Mouse (Mus musculus) retina, postnatal 7 days (tissue): ENCODE data around the gene Gm16503.
"Not testable (repeated sequence)": the region's sequence is repeated elsewhere in the genome, so short reads cannot be mapped to it uniquely, and the experiment has no call there.

Source experiments
- DNase-seq: peaks from one replicate; pipeline ENCODE4 v3.0.0-alpha.2; 2012; ENCODE audit warnings: low read depth, low spot score

The Gm16503 gene

DNA sequence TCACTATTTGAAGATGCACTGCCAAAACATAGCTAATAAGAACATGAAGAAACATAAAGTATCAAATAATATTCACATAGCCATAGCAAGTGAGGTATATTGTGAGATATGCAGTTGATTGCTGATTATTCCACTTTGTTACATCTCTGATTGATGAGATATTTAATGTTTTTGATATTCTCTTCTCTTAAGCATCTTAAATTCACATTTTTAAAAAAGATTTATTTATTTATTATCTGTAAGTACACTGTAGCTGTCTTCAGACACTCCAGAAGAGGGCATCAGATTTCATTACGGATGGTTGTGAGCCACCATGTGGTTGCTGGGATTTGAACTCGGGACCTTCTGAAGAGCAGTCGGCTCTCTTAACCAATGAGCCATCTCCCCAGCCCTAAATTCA, at the start of gene Gm16503:
Gm16503 (plus strand) TSS at position 301 of the 400 bp plus-strand sequence.
- not testable (repeated sequence) for DNase-seq

DNA sequence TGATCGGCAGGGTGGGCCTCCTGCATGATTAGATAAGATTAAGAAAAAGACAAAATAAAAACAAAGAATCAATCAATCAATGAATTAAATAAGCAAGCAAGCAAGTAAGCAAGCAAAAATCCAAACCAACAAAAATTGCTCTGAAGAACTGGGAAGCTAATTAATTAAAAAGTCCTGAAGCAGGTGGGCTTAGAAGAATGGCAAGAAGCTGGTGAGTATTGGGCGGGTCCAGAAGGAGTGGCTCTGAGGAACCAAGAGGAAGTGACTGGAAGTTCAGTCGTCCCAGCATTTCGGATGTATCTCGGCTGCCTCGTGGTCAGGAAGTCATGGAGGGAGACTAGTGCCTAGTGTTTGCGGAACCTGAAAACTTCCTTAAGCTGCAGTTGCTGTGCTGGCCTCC, 47.9 kb upstream of the Gm16503 start, which contains the start of gene Zfp982:
Zfp982 (plus strand) TSS at position 301 of the 400 bp plus-strand sequence.
- not testable (repeated sequence) for DNase-seq

DNA sequence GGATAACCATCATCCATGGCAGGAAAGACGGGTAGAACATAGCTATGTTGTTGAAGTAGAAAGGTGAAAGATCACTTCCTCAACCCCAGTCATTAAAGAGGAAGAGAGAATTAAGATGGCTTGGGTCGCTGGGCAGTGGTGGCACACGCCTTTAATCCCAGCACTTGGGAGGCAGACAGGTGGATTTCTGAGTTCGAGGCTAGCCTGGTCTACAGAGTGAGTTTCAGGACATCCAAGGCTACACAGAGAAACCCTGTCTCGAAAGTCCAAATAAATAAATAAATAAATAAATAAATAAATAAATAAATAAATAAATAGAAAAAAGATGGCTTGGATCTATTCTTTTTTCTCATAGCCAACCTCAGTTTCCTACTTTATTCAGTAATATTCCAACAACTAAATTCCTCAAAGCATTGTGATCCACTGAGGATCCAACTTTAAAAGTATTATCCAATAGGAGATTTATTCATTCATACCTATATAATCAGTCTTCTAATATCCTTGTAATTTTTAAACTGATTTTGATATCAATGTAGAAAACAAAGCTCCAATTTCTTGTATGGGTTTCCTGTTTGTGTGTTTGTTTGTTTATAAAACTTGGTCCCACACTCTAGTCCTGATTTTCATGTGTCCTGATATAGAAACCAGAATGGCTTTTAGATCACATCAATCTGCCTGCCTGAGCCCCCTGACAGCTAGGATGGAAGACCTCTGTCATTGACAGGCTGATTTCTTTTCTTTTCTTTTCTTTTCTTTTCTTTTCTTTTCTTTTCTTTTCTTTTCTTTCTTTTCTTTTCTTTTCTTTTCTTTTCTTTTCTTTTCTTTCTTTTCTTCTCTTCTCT, 41.0 kb upstream of the Gm16503 start:
- not testable (repeated sequence) for DNase-seq

DNA sequence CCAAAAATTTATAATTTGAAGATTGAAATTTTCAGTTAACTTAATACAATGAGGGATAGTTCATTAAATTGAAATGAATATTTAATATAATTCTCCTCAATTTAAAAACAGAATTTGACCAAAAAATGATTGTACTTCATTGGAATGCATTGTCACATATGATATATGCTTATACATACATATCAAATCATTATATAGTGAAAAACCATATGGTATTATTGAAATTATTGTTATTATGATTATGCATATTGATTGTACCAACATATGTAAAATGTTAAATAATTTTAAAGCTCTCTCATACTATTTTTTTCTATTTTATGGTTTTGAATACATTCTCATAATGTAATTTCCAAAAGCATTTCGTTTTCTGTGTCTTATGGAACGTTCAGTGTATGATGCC, 30.8 kb upstream of the Gm16503 start:
- no peak for DNase-seq

DNA sequence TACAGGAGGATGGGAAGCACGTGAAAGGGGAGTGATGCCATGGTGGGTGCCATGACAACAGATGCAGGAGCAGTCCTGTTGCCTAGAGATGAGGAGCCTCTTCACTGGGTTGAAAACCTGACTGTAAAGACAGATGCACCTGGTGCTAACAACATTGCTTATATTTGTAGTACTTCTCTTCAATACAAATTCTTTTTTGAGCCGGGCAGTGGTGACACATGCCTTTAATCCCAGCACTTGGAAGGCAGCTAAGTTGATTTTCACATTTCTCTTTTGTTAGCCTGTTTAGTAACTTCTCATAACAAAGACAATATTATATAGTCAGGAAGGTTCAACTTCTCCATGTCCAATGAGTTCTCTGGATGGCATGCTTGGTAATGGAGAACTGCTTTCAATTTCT, 21.0 kb upstream of the Gm16503 start:
- no peak for DNase-seq

DNA sequence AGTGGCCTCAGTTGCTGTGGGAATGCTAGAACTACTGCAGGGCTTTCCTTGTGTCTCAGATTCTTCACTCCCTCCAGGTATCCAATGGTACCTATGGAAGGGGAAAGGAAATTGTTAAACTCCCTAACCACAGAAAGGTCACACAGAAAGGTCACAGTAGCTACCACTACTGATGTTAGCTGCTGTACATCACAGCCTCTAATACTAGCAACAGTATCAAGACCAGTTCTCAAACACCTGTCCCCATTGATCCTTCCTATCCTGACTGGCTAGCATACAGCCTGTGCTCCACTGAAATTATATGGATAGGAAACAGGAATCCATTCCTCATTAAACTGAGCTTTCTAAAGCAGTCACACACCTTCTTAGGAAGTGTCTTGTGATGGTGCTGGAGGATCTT, 19.9 kb upstream of the Gm16503 start:
- no peak for DNase-seq

DNA sequence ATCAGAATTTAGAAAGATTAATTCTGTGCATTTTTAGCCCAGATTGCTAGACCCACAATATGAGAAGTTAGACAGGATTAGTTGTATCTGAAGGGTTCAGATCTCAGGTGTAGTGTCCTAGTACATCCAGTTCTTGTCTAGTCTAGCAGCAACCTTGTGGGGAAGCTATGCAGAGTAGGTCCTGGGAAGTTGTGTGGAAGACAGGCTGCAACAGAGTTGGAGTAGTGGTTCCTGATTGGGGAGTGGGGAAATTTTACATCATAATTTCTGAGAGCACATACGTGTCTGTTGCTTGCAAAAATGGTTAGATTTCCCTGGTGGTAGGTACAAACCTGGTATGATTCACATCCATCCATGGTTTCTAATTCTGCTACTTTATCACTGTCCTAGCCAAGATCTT, 14.9 kb upstream of the Gm16503 start:
- no peak for DNase-seq

DNA sequence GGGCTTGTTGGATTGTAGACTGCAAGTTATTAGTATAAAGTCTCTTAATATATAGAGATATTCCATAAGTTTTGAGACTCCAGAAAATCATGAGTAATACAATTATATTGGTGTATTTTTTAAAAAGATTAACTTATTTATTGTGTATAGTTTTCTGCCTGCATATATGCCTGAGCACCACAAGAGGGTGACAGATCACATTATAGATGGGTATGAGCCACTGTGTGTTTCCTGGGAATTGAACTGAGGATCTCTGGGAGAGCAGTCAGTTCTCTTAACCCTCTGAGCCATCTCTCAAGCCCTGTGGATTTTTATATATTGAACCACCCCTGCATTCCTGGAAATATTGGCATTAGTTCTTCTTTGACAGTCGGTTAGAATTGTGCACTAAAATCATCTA, 9.7 kb upstream of the Gm16503 start:
- DNase-seq: no peak

DNA sequence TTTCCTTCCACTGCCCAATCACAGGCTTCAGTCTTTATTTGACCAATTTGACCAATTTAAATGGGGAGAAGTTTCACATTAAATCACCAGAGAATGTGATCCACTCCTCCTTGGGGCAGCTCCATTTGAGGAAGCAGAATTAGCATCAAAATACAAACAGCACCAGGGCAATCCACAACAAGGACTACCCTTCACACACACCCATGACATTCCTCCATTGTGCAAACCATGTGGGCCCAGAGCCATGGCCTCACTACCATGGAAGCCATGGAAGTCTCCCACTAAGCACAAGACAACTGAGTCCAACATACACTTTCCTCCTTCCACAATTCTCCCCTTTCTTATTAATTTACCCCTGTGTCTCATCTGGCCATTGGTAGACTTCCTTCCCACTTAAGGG, 4.1 kb upstream of the Gm16503 start:
- DNase-seq: not testable (repeated sequence)

DNA sequence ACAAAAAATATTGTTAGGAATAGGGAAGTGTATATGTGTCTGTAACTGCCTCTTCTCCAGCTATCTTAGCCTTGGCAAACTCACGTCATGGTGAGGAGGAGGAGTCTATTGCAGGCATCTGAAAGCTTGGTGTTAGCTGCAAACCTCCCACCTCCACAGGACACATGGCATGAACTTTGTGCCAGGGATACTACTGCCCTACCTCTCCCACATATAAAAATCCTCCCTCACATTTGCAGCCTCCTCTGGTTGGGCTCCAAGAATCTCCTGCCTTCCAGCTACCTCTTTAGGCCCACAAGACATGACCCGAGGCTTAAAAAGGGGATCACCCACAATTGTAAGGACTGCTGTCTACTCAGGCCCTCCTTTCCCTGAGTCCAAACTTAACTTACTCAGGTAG, 2.3 kb upstream of the Gm16503 start:
- DNase-seq: no peak

DNA sequence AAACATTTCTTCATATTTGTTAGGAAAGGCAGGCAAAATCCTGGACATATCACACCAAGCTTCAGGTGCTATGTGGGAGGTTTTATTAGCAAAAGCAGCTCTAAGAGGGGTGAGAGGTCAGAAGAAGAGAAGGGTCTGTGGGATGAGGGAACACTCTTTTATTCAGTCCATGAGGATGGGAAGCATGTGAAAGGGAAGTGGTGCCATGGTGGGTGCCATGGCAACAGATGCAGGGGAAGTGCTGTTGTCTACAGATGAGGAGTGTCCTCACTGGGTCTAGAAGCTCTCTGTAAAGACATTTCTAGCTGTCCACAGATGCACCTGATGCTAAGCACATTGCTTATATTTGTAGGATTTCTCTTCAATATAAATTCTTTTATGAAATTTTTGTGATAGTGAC, 1.1 kb downstream of the Gm16503 start:
- no peak for DNase-seq

DNA sequence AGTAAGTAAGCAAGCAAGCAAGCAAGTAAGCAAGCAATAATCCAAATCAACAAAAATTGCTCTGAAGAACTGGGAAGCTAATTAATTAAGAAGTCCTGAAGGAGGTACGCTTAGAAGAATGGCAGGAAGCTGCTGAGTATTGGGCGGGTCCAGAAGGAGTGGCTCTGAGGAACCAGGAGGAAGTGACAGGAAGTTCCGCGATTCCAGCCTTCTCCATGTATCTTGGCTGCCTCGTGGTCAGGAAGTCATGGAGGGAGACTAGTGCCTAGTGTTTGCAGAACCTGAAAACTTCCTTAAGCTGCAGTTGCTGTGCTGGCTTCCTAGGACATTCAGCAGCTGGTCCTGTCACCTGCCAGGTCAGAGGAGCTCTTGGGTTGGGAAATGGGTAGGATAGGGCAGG, 13.1 kb downstream of the Gm16503 start, which contains the start of gene Zfp985:
Zfp985 (plus strand) TSS at position 207 of the 400 bp plus-strand sequence.
- DNase-seq: not testable (repeated sequence)

DNA sequence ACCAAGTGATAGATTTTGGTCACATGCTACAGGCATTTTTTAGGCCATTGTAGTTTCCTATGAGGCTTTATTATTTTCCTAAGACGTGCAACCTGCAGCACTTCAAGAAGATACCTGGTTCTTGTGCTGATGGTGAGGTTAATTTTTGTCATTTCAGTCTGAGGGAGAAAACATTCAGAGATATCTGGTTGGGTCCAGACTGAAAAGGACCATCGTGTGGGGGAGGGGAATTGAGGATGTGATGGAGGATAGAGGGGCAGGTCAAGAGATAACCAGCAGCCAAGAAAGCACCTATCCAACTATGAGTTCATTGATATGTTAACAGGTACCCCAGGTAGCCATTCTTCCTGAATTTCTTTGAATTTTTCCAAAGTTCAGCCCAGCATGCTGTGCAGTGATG, 14.3 kb downstream of the Gm16503 start:
- DNase-seq: not testable (repeated sequence)

DNA sequence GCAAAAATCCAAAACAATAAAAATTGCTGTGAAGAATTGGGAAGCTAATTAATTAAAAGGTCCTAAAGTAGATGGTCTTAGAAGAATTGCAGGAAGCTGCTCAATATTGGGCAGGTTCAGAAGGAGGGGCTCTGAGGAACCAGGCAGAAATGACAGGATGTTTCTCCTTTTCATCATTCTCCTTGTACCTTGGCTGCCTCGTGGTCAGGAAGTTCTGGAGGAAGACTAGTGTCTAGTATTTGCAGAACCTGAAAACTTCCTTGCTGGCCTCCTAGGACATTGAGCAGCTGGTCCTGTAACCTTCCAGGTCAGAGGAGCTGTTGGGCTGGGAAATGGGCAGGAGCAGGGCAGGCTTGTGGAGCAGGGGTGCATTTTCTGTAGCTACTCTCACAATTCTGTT, 16.9 kb downstream of the Gm16503 start:
- not testable (repeated sequence) for DNase-seq

DNA sequence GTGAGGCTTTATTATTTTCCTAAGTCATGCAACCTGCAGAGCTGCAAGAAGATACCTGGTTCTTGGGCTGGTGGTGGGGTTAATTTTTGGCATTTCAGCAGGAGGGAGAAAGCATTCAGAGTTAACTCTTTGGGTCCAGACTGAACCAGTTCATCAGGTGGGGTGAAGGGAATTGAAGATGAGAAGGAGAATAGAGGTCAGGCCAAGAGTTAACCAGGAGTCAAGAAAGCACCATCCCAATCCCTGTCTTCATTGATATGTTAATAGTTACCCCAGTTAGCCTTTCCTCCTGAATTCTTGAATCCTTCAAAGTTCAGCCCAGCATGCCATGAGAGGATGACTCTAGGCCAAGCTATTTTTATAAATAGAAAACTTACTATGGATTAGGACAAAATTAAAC, 18.0 kb downstream of the Gm16503 start:
- not testable (repeated sequence) for DNase-seq

DNA sequence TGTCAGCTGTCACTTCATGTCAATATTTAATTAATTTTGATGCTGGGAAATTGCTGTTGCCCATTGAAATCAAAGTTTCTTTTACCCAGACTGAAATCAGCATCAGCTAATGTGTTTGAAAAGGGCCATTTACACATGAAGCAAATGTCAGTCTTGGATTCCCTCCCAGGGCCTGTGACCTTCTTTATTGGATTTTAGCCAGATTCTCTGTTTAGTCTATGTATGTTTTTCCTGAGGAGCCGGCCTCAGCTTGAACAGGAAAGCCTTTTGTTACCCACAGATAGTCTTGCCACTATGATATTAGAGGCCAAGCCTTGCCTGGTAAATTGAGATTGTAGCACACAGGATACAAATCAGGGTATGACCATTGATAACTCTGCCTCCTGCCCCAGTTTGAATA, 19.1 kb downstream of the Gm16503 start:
- not testable (repeated sequence) for DNase-seq

DNA sequence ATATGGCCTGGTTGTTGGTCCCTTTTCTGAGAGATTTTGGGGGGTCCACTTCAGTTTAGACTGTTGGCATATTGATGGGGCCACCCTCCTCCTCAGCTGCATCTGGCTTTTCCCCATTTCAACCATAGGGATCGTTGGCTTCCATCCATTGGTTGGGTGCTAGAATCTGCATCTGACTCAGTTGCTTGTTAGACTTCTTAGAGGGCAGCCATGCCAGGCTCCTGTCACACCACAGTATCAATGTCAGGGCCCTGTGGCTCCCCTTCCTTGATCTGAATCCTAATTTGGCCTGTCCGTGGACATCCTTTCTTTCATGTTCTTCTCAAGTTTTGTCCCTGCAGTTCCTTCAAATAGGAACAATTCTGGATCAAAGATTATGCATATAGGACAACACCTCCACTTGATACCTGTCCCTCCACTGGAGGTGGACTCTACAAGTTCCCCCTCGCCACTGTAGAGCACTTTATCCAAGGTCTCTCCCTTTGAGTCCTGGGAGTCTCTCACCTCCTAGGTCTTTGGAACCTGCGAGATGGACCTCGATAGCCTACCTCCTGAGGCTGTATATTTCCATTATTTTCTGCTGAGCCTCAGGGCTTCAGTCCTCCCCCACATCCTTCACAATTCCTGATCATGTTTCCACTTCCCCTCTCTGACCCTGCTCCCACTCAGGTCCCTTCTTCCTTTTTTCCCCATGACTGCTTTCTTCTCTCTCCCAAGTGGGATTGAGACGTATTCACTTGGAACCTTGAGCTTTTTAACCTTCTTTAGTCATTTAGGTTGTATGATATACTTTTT, 25.6 kb downstream of the Gm16503 start:
- no peak for DNase-seq

DNA sequence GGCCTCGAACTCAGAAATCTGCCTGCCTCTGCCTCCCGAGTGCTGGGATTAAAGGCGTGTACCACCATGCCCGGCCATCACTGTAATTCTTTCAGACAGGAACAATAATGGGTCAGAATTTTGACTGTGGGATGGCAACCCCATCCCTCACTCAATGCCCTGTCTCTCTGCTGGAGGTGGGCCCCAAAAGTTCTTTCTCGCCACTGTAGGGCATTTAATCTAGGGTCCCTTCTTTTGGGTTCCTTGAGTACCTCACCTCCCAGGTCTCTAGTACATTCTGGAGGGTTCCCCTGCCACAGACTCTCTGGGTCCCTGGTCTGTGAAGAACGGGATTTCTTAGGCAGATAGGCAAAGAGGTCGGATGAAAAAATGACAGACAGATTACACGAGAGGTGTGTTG, 31.1 kb downstream of the Gm16503 start:
- DNase-seq: not testable (repeated sequence)

DNA sequence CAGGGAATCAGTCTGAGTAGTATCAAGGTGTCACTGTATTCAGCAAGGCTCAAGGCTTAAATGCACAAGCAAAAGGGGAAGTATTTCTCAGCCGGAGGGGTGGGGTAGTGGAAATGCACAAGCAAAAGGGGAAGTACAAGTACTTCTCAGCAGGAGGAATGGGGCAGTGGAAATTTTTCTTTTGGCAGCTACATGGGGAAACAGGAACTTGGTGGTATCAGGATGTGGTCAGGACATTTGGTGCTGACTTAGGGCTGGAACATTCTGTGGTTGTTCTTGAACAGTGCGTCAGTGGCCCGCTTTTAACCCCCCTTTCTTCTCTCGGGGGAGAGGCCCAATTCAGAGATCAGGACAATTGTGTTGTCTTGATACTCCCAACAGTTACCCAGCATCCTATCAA, 39.4 kb downstream of the Gm16503 start:
- not testable (repeated sequence) for DNase-seq

DNA sequence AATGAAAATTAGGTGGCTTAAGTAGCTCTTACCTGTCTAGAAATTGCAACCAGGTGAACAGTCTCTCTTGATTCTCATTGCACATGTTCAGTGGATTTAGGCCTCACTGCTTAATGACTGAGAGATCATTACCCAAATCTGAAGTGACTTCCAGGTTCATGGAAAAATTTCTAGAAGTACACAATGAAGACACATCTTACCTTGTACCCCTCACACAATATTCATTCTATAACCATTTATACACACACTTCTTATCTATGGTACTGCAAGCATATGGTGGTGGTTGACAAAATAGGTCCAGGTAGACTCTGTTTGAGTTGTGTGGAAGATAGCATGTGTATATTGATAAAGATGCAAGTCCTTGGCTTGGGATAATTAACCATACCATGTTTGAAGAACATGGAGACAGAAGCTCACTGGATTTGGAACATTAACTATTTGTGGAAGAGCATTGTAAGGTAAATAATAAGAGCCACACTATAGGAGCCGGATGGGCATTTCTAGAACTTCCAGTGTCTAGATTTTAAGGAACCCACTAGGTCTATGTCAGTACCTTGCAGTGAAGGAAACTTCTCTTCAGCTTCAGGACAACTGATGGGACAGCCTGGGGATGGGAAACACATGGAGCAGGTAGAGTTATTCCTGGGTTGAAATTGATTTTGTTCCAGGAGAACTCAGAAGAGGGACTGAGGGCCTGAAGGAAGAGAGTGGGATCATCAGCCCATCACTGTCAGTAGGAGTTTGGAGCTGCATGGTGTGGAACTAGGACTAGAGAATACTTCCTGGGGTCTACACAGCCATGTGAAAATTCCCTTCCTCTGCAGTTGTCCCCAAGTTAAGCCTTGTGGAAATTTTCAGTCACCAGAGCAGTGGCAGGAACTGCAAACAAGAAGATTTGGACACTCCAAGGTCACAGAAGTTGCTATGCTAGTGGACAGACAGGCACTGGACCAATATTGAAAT, 46.8 kb downstream of the Gm16503 start:
- no peak for DNase-seq
